Mouse (Mus musculus) olfactory bulb, adult 2 months (tissue): ENCODE results near the gene Rbm28.

Experiments
- CTCF ChIP-seq: fragments of 200-500 bp; IDR thresholded peaks from 2 replicates; pipeline ENCODE4 v1.5.1; 2012; ENCODE audit warnings: low read depth, mild to moderate bottlenecking, low read length, moderate library complexity; ENCODE audit not compliant: insufficient read depth
- POLR2A ChIP-seq: fragments of 200-500 bp; IDR thresholded peaks from 2 replicates; pipeline ENCODE4 v1.6.1; 2012; ENCODE audit warnings: mild to moderate bottlenecking, low read depth, low read length, moderate library complexity; ENCODE audit not compliant: insufficient read depth

DNA sequence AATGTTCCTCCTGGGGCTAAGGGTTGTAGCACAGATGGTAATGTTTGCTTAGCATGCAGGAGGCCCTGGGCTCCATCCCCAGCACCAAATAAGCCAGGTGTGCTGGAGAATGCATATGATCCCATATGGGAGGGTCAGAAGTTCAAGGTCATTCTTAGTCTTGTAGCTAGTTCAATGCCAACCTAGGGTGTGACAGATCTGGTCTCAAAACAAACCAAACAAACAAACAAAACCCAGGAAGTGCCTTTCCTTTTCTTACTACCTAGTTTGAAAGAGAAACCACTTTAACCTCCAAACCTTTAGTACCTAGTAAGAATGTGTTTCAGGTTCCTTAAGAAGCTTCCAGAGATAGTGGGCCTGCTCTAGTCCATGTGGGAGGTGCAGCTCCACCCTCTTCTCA, 46.6 kb downstream of the Rbm28 start:
- TF ChIP-seq CTCF = no peak
- TF ChIP-seq POLR2A = no peak
